Mouse (Mus musculus) lung, adult 2 months (tissue): ENCODE measurements around the gene E130308A19Rik.

Experiments
- CTCF ChIP-seq: fragments of 200-500 bp; IDR thresholded peaks from 2 replicates; pipeline ENCODE4 v1.5.1; 2011; ENCODE audit warnings: mild to moderate bottlenecking, low read length, control low read depth; ENCODE audit not compliant: insufficient read depth
- POLR2A ChIP-seq: fragments of 200-500 bp; IDR thresholded peaks from 2 replicates; pipeline ENCODE4 v1.6.1; 2011; ENCODE audit warnings: low read depth, mild to moderate bottlenecking, control low read depth, low read length, borderline replicate concordance; ENCODE audit errors: extremely low read depth

DNA sequence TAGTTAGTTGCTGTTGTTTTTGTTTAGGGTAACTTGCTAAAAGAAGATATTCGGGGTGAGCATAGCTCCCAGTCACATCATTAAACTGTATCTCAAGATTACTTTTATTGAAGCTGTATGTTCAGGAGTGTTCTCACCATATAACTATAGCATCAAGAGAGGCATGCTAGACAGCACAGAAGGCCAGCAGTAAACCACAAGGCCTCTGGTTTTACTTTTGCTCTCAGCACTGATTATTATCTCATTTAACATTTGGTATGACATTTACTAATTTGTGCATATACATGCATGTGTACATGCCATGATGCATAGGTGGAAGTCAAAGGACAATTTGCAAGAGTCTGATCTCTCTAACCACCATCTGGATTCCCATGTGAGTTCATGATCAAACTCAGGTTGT, 43.1 kb downstream of the E130308A19Rik start:
- no peak for TF ChIP-seq CTCF
- TF ChIP-seq POLR2A, result no peak
